In genomic region chr1:165460801-165461377, GRCm38 (mm10) we compare ENCODE assay signal across 8 mouse cellular contexts. TPM values are rescaled to one million over a fixed set of nuclear protein-coding genes. Genes with fewer than 3 reads are reported as not detected.
DNase-seq lines count a peak whose midpoint lies in the region; ATAC-seq lines count a peak whose summit lies in the region.

No protein-coding gene starts in this region.

- H3K27ac ChIP-seq in lung, embryonic 16.5 days (ENCODE audit: low read length): peak overlapping the region; percentile 96

- WGBS in lung, embryonic 16.5 days: under 1% methylated on average over 40 of the region's 41 CpGs

- DNase-seq in MEL-GATA-1-ER (ENCODE audit: extremely low read depth, low read depth): peak; percentile 97
- peak; percentile 99 for DNase-seq in cerebellum, adult 8-10 months
- DNase-seq in forelimb bud, embryonic 11.5 days (ENCODE audit: low read depth, low spot score): peak; percentile 99
- peak; percentile 94 for DNase-seq in layer of hippocampus, adult 9-10 months (ENCODE audit: low spot score)
- DNase-seq in ovary, postnatal 10 days (ENCODE audit: low spot score): peak; percentile 94
- peak; percentile 99 to 100 for DNase-seq in thymus, postnatal 10 days (ENCODE audit: low spot score in 2 of 2)

- no peaks in the 10 kb centered on the region for H3K36me3 ChIP-seq in lung, embryonic 16.5 days (ENCODE audit: control insufficient read depth, insufficient read depth, low read length)

- peak; percentile 88 for ATAC-seq in hematopoietic stem cell, adult 5-6 weeks (replicated peaks in 1 of 2; ENCODE audit: insufficient read depth in 1 of 2, low FRiP score in 2 of 2, low TSS enrichment in 1 of 2, low read depth in 1 of 2, poor library complexity in 2 of 2, severe bottlenecking in 2 of 2)
- peak; percentile 97 for ATAC-seq in lung, embryonic 16.5 days (ENCODE audit: low read depth)

- H3K27me3 ChIP-seq in lung, embryonic 16.5 days (ENCODE audit: control insufficient read depth, insufficient read depth, low read depth, low read length): no peaks in the 10 kb centered on the region

- H3K9me3 ChIP-seq in lung, embryonic 16.5 days (ENCODE audit: control insufficient read depth, low read length): no peaks in the 10 kb centered on the region

- H3K4me2 ChIP-seq in lung, embryonic 16.5 days (ENCODE audit: low read depth, low read length): peak overlapping the region; percentile 91

- H3K9ac ChIP-seq in lung, embryonic 16.5 days (ENCODE audit: low read length): peak overlapping the region; percentile 90

- 0 out of 2 replicates have a peak, but pooled peaks cover 5% of the 10 kb centered on the region for H3K4me1 ChIP-seq in lung, embryonic 16.5 days (replicated peaks; ENCODE audit: control insufficient read depth, insufficient read depth, low read length)

- peak overlapping the region; percentile 98 for H3K4me3 ChIP-seq in lung, embryonic 16.5 days (ENCODE audit: low read length)

RNA-seq across cellular contexts. Expression of gene Mpc2, which starts 0.5 kb away (rescaled TPM):
- total RNA-seq in hematopoietic stem cell, adult 5-6 weeks (2017): 77.5 and 113 TPM in 2 replicates
- polyA plus RNA-seq in lung, embryonic 16.5 days (2015; fragmentation: Nextera tagmentation; extraction: Ambion mirVana): 137 and 144 TPM in 2 replicates

RNA-seq across cellular contexts. Expression of gene Dcaf6, which starts 0.6 kb away (rescaled TPM):
- 19.1 and 19.9 TPM in 2 replicates for total RNA-seq in hematopoietic stem cell, adult 5-6 weeks (2017)
- polyA plus RNA-seq in lung, embryonic 16.5 days (2015; fragmentation: Nextera tagmentation; extraction: Ambion mirVana): 15.9 and 18.9 TPM in 2 replicates

RNA-seq across cellular contexts. Expression of gene Adcy10, which starts 24.1 kb away (rescaled TPM):
- not detected in 2 replicates for total RNA-seq in hematopoietic stem cell, adult 5-6 weeks (2017)
- polyA plus RNA-seq in lung, embryonic 16.5 days (2015; fragmentation: Nextera tagmentation; extraction: Ambion mirVana): not detected in 2 replicates

Comparison
In these comparisons a context has a peak if more than half of its experiments do, and no peak if none do; other contexts are left out.
1. Peak in every context shown above with its lines: DNase-seq, ATAC-seq, H3K4me3 ChIP-seq and H3K27ac ChIP-seq.